Mouse (Mus musculus) liver, embryonic 16.5 days (tissue): ENCODE measurements around the gene Gm9945. TPM values are rescaled to one million over a fixed set of nuclear protein-coding genes. Genes with fewer than 3 reads are reported as not detected.

Experiments
- ATAC-seq: fragments of 200-750 bp; cut with Nextera tagmentation; 2 replicates; pipeline ENCODE4 v1.8.0; 2017; ENCODE audit warnings: low read depth, mild to moderate bottlenecking, moderate number of reproducible peaks, moderate library complexity
- H3K27ac ChIP-seq: fragments of 300-500 bp; sonication (generic); 2 replicates; pipeline ENCODE4 v1.5.1; 2014; ENCODE audit warnings: mild to moderate bottlenecking, low read length
- H3K27me3 ChIP-seq: fragments of 300-500 bp; sonication (generic); 2 replicates; pipeline ENCODE4 v1.6.1; 2014; ENCODE audit warnings: low read depth, low read length, mixed read lengths; ENCODE audit not compliant: control insufficient read depth, insufficient read depth
- H3K36me3 ChIP-seq: fragments of 300-500 bp; sonication (generic); 2 replicates; pipeline ENCODE4 v1.6.1; 2014; ENCODE audit warnings: mild to moderate bottlenecking; ENCODE audit not compliant: control insufficient read depth, insufficient read depth
- H3K4me1 ChIP-seq: fragments of 300-500 bp; sonication (generic); 2 replicates; pipeline ENCODE4 v1.6.1; 2014; ENCODE audit warnings: low read depth, low read length, mixed read lengths; ENCODE audit not compliant: control insufficient read depth
- H3K4me2 ChIP-seq: fragments of 300-500 bp; sonication (generic); 2 replicates; pipeline ENCODE4 v1.6.1; 2014; ENCODE audit warnings: low read depth, low read length, mixed read lengths
- H3K4me3 ChIP-seq: fragments of 300-500 bp; sonication (generic); 2 replicates; pipeline ENCODE4 v1.5.1; 2014; ENCODE audit warnings: low read depth, mild to moderate bottlenecking, low read length
- H3K9ac ChIP-seq: fragments of 300-500 bp; sonication (generic); 2 replicates; pipeline ENCODE4 v1.6.1; 2014; ENCODE audit warnings: low read depth, low read length
- H3K9me3 ChIP-seq: fragments of 300-500 bp; sonication (generic); replicated peaks from 2 replicates; pipeline ENCODE4 v1.6.1; 2016; ENCODE audit warnings: low read length; ENCODE audit not compliant: control insufficient read depth
- WGBS: fragments of 180-500 bp; shearing (Covaris S2); extraction: QIAGEN DNeasy Blood & Tissue Kit; methylation state at CpG from one replicate; pipeline ENCODE4 v1.1.7; 2014; ENCODE audit not compliant: insufficient replicate concordance; 5-methylcytosine and 5-hydroxymethylcytosine counted together
- polyA plus RNA-seq: library from polyadenylated mRNA; unstranded; fragments of >200 nt; fragmentation: Nextera tagmentation; extraction: Ambion mirVana; gene quantifications from 2 replicates; pipeline ENCODE4 v1.2.1, GENCODE M21; 2015

The Gm9945 gene
- polyA plus RNA-seq, 1 experiment from 2014 or later = 0.64 TPM

- Histone ChIP-seq H3K27me3 (no peaks in the 10 kb centered on the region; the same call in 1 of the 2 replicates), H3K4me3 (no peak overlapping the region), H3K9me3 (no peaks in the 10 kb centered on the region), H3K9ac (no peak overlapping the region), H3K36me3 (no peaks in the 10 kb centered on the region), H3K27ac (no peak overlapping the region), H3K4me1 (peaks cover 4% of the 10 kb centered on the region), H3K4me2 (no peak overlapping the region)
- WGBS = 14% methylated on average over 6 of the region's 6 CpGs
- no peak for ATAC-seq
Observed at GRCm38 (mm10) chr11:53443861-53444260, 36.1 kb upstream of the Gm9945 start.

DNA sequence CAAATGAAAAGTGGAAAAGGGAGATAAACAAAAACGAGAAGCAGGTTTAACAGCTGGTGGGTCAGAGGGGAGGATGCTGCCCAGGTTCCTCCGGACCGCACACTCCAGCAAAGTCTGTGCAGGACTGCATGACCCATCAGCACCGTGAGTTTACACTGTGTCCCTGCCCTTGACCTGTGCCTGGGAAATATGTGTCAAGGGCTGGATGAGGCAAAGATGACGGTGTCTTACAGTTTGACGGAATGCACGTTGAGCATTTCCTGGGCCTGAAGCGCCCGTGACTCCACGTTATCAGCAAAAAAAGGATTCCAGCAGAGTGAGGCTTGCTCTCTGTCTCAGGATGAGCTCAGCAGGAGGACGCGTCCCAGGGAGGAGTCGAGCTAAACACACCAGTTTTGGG is 34.4 kb upstream of the Gm9945 start:
- peak; percentile 37; the same call in 1 of the 2 replicates for ATAC-seq
- no peak overlapping the region for H3K4me2 ChIP-seq
- H3K9me3 ChIP-seq = no peaks in the 10 kb centered on the region
- no peak overlapping the region for H3K4me3 ChIP-seq
- H3K4me1 ChIP-seq = peaks cover 8% of the 10 kb centered on the region
- WGBS = 50% methylated on average over 13 of the region's 13 CpGs
- H3K36me3 ChIP-seq = no peaks in the 10 kb centered on the region
- H3K27me3 ChIP-seq = no peaks in the 10 kb centered on the region
- H3K9ac ChIP-seq = no peak overlapping the region
- peak overlapping the region; percentile 1 for H3K27ac ChIP-seq

- Histone ChIP-seq H3K4me1 (peaks cover 8% of the 10 kb centered on the region), H3K36me3 (no peaks in the 10 kb centered on the region), H3K27ac (peak overlapping the region; percentile 1; the same call in 1 of the 2 replicates), H3K9me3 (no peaks in the 10 kb centered on the region), H3K4me2 (no peak overlapping the region), H3K4me3 (no peak overlapping the region), H3K27me3 (peaks cover 2% of the 10 kb centered on the region; the same call in 1 of the 2 replicates), H3K9ac (no peak overlapping the region)
- ATAC-seq = peak; percentile 84
- 80% methylated on average over 13 of the region's 13 CpGs for WGBS
Observed at GRCm38 (mm10) chr11:53446183-53446582, 33.8 kb upstream of the Gm9945 start.

DNA sequence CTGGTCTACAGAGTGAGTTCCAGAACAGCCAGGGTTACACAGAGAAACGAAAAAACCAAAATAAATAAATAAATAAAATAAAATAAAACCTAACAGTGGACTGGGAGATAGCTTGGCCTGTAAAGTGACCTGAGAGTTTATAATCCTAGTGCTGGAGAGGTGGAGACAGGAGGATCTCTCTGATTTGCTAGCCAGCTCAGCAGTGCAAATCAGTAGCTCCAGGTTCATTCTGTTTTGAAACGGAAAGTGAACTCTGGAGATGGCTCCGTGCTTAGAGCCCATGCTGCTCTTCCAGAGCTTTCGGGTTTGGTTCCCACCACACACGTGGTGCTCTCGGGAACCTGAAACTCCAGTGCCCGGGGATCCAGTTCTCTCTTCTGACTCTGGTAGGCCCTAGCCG is 32.0 kb upstream of the Gm9945 start:
- H3K4me1 ChIP-seq = peaks cover 4% of the 10 kb centered on the region; the same call in 1 of the 2 replicates
- no peaks in the 10 kb centered on the region for H3K36me3 ChIP-seq
- peaks cover 3% of the 10 kb centered on the region; the same call in 1 of the 2 replicates for H3K27me3 ChIP-seq
- 73% methylated on average over 8 of the region's 8 CpGs for WGBS
- no peak overlapping the region for H3K9ac ChIP-seq
- no peak overlapping the region for H3K4me2 ChIP-seq
- no peak overlapping the region for H3K4me3 ChIP-seq
- ATAC-seq = no peak
- H3K27ac ChIP-seq = 0 out of 2 replicates have a peak overlapping the region, but pooled peaks have one; percentile 12
- H3K9me3 ChIP-seq = no peaks in the 10 kb centered on the region

DNA sequence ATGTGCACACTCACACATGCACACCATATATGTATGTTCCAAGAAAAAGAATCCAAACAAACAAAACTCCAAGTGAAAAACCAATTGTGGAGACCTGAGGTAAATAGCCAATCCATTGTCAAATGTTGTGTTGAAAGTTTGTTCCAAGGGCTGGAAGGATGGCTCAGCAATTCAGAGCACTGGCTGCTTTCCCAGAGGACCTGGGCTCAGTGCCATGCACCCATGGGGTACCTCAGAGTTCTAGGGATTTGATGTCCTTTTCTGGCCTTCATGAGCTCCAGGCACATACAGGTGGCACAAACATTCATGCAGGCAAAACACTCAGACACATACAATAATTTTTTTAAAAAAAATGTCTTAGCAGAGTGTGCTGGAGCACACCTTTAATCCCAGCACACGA is 31.4 kb upstream of the Gm9945 start:
- Histone ChIP-seq H3K4me2 (no peak overlapping the region), H3K9me3 (no peaks in the 10 kb centered on the region), H3K9ac (no peak overlapping the region), H3K36me3 (no peaks in the 10 kb centered on the region), H3K27ac (no peak overlapping the region), H3K4me1 (peaks cover 4% of the 10 kb centered on the region; the same call in 1 of the 2 replicates), H3K27me3 (peaks cover 3% of the 10 kb centered on the region; the same call in 1 of the 2 replicates), H3K4me3 (no peak overlapping the region)
- 0 out of 2 replicates have a peak, but pooled peaks have one; percentile 35 for ATAC-seq
- WGBS = 72% methylated on average over 1 of the region's 1 CpGs

GRCm38 (mm10) chr11:53450070-53450705 is 29.8 kb upstream of the Gm9945 start:
- H3K4me2 ChIP-seq = no peak overlapping the region
- H3K4me1 ChIP-seq = peaks cover 4% of the 10 kb centered on the region; the same call in 1 of the 2 replicates
- H3K9ac ChIP-seq = no peak overlapping the region
- H3K27me3 ChIP-seq = peaks cover 3% of the 10 kb centered on the region; the same call in 1 of the 2 replicates
- no peaks in the 10 kb centered on the region for H3K9me3 ChIP-seq
- H3K4me3 ChIP-seq = no peak overlapping the region
- ATAC-seq = no peak
- H3K36me3 ChIP-seq = no peaks in the 10 kb centered on the region
- 25% methylated on average over 15 of the region's 15 CpGs for WGBS
- H3K27ac ChIP-seq = no peak overlapping the region

DNA sequence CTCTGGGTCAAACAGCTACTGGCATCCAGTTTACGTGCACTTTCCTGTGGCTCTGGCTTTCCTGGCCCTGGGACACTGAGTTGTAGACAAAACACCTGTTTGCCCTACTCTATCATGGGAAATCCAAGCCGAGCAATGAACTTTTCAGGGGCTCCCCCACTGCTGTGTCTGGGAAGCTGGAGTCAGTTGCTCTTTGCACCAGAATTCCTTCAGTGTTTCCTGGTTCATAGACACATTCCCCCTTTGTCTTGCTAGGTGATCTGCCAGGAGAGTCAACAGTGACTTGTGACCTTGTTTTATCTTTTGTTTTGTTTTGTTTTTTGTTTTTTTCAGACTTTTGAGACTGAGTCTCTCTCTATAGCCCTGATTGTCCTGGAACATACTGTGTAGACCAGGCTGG is 28.6 kb upstream of the Gm9945 start:
- Histone ChIP-seq H3K4me3 (no peak overlapping the region), H3K9ac (no peak overlapping the region), H3K4me1 (peaks cover 4% of the 10 kb centered on the region; the same call in 1 of the 2 replicates), H3K27ac (no peak overlapping the region), H3K36me3 (no peaks in the 10 kb centered on the region), H3K4me2 (no peak overlapping the region), H3K9me3 (no peaks in the 10 kb centered on the region), H3K27me3 (peaks cover 11% of the 10 kb centered on the region)
- no peak for ATAC-seq
- WGBS = 50% methylated on average over 2 of the region's 2 CpGs

DNA sequence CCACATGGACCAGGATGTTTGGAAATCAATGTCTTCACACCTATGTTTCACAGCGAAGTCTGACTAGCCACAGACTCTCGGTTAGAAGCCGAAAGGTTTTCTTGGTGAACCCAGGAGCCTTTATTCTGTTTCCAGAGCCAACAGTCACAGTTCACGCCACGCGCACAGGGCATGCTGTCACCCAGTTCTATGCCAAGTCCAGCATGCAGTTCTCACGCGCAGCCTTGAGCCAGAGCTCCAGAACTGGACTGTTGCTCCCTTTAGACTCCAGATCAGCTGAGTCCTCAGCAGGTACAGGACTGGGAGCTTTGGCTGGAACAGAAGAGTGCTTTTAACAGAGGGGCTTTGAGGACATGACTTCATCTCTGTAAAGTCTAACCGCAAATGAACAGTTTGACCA is 27.6 kb upstream of the Gm9945 start:
- Histone ChIP-seq H3K4me2 (no peak overlapping the region), H3K27ac (no peak overlapping the region), H3K36me3 (no peaks in the 10 kb centered on the region), H3K4me3 (no peak overlapping the region), H3K9me3 (no peaks in the 10 kb centered on the region), H3K4me1 (peaks cover 4% of the 10 kb centered on the region; the same call in 1 of the 2 replicates), H3K27me3 (peaks cover 22% of the 10 kb centered on the region), H3K9ac (no peak overlapping the region)
- 82% methylated on average over 9 of the region's 9 CpGs for WGBS
- ATAC-seq = no peak

DNA sequence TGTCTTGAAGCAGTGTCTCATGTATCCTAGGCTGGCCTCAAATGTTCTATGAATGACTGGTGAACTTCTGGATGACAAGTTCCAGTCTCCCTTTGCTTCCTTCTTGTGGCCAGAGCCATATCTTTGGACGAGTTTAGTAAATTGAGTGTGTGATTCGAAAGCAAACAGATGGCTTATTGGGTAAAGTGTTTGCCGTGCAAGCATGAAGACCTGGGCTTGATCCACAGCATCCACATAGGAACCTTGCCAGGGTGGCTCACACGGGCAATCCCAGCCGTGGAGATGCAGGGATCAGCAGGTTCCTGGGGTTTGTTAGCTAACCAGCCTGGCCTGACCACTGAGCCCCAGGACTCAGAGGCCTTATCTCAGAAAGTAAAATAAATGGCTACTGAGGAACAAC is 26.9 kb upstream of the Gm9945 start:
- Histone ChIP-seq H3K9ac (no peak overlapping the region), H3K4me3 (no peak overlapping the region), H3K36me3 (no peaks in the 10 kb centered on the region), H3K9me3 (no peaks in the 10 kb centered on the region), H3K4me1 (peaks cover 4% of the 10 kb centered on the region; the same call in 1 of the 2 replicates), H3K27ac (no peak overlapping the region), H3K27me3 (peaks cover 28% of the 10 kb centered on the region), H3K4me2 (no peak overlapping the region)
- 58% methylated on average over 5 of the region's 5 CpGs for WGBS
- no peak for ATAC-seq
